Mouse (Mus musculus): ENCODE measurements around the gene Cd300c.

DNA sequence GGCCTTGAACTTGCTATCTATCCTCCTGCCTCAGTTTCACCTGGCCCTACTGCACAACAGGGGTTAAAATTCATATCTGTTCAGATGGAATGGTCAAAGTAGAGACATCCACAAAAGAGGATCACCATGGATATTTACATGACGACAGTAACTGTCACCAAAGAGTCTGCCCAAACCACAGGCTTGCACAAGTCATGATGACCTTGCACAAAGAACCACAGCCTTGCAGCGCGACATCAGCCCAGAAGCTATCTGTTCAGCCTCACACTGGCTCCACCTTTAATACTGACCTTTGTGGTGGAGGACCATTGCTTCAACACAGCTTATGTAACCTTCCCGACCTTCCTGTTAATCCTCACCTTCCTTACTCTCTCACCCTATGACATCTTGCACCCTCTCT is 61.4 kb downstream of the Cd300c start:
- TF ChIP-seq CTCF (IDR thresholded peaks at IDR 0.05; ENCODE audit: low read depth) (no peak), EP300 (IDR thresholded peaks at IDR 0.05; ENCODE audit: low read depth) (no peak)
